Mouse (Mus musculus): Measurements from ENCODE around the gene Rcc1. TPM values are rescaled to one million over a fixed set of nuclear protein-coding genes. Genes with fewer than 3 reads are reported as not detected.
A peak's percentile ranks its signal among the peaks of the same experiment; 100 is the strongest.

Gene Rcc1
- total RNA-seq (2021) = 10 to 100 TPM; 13.9 to 17.0 TPM

DNA sequence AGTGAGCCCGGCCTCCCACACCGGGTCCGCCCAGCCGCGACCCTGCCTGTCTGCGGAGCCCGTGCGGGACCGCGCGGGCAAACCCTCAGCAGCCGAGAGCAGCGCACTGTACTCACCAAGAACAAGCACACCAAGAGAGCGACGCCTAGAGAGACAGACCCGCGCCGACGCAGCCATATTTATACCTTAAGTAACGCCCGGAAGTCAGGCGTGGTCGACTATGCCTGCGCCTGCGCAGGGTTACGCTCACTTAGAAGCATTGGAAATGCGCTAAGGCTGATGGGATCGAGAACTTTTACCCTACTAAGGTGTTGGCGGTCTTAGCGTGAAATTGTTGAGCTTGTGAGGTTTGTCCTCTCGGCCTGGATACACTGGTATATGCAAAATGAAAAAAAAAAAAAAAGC lies at the start of gene Rcc1:
Gene Rcc1, minus strand, starts transcription at position 125 of the 405 bp plus-strand sequence.
- DNase-seq = peak; percentile 95
- intact Hi-C loops (cut with DNase I) = loop anchor here (5.0 kb wide), 1 partner anchor 159 kb away; the partner anchor contains the start of gene Sesn2

DNA sequence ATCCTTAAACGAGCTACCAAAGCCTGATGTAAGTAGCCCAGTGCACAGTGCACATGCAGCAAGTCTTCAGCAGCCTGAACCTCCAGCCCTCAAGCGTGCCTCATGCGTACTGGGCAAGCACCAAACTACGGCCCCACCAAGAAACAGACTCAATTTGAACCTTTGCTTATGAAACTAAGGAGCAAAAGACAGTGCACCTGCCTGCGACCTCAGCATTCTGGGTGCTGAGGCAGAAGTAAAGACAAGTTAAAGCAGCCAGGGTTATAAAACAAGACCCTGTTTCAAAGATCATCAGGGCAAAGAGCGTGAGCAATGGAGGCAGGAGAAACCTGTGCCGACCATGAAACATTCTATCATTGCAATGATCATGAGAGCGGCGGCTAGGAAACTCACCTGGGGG lies 47.6 kb upstream of the Rcc1 start:
- intact Hi-C loops (cut with DNase I) = no loop called here
- no peak for DNase-seq

DNA sequence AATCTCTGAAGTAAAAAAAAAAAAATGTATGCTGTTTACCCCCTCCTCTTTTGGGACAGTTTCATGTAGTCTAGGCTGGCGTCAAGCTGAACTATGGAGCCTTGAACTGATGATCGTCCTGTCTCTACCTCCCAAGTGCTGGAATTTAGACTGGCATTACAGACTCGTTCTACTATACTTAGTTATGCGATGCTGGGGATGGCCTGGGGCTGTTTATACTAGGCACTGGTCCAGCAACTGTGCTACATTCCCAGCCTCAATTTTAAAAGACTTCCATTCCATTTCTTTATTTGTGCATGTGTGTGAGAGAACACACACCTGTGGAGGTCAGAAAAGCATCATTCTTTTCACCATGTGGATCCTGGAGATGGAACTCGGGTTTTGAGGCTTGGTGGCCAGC lies 45.5 kb upstream of the Rcc1 start:
- intact Hi-C loops (cut with DNase I) = no loop called here
- DNase-seq = no peak

DNA sequence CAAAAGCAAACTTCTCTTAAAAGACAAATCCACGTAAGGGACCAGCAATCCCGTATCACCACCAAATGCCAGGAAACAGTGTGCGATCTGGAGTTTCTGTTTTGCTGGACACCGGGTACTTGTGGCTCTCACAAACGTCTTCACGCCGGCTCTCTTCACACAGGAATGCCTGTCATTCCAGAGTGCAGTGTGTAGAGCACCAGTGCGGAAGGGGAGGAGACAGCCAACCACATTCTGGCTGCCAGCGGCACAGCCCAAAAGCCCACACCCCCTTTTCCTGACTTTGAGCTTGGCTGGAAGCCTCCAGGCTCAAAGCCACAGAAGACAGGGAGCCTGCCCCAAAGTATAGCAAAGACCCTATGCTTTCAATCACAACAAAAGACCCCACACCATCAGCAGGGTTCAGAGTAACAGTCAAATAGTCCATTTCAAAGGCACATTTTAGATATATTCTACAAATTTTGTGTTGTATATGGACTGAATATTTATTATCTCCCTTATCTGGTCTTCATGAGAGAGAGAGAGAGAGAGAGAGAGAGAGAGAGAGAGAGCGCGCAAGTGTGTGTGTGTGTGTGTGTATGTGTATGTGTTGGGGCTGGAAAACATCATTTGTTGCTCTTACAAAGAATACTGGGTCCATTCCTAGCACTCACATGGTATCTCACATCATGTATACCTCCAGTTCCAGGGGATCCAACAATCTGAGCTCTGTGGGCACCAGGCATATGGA lies 44.8 kb upstream of the Rcc1 start:
- DNase-seq = peak; percentile 88 to 89
- intact Hi-C loops (cut with DNase I) = no loop called here

DNA sequence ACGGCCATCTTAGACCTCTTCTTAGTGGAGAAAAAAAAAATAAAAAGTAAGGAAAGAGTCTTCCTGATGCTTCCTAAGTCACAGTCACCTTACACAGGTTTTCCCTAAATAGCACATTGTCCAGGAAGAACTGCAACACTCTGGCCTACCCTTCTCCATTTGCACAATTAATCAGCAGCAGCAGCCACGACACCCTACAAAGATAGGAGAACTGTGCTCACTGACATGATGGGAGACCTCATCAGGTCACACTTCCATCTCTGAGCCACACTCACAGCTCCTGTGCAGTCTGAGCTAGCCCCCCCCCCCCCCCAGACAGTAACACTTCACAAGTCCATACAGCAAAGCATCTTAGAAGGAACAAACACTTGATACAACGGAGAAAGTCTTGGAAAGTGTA lies 43.7 kb upstream of the Rcc1 start:
- intact Hi-C loops (cut with DNase I) = no loop called here
- DNase-seq = no peak

DNA sequence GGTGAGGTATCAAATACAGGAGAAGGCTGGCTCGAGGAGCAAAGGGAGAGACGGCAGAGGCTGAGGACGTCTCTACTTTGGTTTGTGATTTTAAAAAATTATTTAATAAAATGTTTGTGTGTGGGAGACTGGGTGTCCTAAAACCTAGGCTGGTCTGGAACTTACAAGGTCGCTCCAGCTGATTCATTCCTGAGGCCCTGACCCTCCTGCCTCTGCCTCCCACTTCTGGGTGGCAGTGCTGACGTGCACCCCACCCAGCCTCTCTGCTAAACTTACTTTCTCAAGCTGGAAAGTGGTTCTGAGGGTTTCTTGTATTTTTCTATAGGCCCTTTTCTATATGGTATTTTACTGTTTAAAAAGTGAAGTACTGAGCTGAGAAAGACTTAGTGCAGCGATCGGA lies 42.8 kb upstream of the Rcc1 start:
- intact Hi-C loops (cut with DNase I) = no loop called here
- DNase-seq = no peak

DNA sequence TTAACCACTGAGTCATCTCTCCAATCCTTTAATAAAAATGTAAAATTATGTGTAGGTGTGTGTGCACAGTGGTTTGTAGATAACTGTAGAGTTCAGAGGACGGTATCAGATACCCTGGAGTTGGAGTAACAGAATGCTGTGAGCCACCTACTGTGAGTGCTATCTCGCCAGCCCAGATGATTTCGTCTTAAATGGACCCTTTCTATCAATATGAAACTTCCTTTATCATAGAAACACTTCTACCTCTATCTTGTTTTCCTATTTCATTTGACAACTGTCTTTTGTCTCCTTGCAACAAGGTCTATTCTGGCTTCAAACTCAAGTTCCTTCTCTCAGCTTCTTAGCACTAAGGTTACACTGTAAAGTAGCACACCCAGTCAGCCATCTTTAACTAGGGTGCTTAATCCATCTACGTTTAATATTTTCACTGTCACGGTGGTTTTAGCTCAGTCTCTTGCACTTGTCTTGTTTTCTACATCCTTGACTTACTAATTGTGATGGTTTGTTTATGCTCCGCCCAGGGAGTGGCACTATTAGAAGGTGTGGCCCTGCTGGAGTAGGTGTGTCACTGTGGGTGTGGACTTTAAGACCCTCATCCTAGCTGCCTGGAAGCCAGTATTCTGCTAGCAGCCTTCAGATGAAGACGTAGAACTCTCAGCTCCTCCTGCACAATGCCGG lies 37.8 kb upstream of the Rcc1 start:
- intact Hi-C loops (cut with DNase I) = no loop called here
- no peak for DNase-seq

DNA sequence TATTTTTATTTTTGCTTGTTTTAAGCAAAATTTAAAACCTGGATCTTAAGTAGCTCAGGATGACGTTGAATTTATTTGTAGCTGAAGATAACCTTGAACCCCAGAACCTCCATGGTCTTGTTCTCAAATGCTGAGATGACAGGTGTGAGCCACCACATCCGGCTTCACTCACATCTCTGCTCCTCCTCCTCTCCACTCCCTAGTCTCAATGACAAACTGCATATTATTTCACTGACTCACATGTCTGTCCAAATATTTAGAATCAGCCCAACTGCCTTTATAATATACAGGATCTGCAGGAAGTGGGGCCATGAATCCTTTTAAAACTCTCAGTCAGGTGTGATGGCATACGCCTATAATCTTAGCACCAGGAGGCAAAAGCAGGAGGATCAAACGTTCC lies 35.9 kb upstream of the Rcc1 start:
- DNase-seq = no peak
- intact Hi-C loops (cut with DNase I) = no loop called here

DNA sequence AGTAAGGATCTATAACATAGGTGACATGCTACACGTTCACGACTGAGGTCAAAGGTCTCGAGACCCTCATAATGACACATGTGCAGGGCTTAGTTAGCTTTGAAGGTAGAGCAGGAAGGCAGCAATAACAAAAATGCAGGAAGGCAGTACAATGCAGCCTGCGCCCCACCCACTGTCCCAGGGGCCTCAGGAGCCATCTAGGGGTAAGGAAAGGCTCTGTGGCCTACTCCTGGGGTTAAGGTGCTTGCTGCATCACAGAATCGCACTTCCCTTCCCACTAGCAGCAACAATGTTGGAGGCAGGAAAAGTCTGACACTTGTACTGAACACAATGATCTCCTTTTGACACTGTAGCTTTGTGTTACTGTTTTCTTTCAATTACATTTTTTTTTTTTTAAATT lies 34.2 kb upstream of the Rcc1 start:
- intact Hi-C loops (cut with DNase I) = loop anchor here (2.0 kb wide), 1 partner anchor 15 kb away; no protein-coding TSS in a partner anchor
- DNase-seq = peak in 1 of 2 experiments; percentile 24

DNA sequence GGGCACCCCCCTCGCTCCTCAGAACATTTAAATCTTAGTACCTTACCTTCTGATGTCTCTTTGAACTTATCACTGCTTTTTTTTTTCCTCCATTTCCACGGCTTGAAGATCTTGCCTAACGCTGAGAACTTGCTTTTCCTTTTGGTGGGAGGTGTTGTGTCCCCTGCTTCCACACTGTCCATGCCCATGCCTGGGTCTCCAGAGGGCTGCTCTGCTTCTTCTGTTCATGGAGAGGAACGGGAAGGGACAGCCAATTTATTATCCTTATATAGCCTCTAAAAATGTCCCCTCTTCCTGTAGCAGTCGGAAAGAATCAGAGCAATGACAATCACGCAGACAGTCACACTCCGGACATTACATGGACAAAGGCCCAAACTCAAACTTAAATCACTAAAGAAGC lies 33.4 kb upstream of the Rcc1 start:
- intact Hi-C loops (cut with DNase I) = loop anchor here (2.0 kb wide), 1 partner anchor 16 kb away; no protein-coding TSS in a partner anchor
- DNase-seq = peak; percentile 36 to 37

DNA sequence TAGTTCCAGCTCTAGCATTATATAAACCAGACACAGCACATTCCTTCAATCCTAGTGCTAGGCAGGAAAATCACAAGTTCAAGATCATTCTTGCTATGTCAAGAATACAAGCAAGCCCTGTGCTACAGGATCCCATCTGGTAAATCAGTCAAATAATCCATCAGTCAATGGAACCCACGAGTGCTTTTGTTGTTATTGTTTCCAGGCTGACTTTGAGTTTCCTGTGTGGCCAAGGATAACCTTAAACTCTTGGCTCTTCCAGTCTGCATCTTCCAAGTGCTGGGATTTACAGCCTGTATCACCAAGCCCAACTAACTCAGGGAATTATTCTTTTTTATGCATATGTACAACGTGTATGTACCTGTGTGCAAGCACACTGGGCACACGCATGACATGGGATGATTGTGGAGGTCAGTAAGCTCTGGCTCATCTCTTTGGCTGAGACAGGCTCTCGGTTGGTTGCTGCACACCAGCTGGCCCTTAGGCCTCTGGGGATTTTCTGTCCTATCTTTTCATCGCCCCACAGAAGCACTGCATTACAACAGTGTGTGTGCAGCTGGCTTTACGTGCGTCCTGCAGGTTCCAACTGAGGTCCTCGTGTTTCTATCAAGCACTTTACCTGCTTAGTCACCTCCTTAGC lies 32.5 kb upstream of the Rcc1 start:
- peak in 1 of 2 experiments; percentile 29 for DNase-seq
- intact Hi-C loops (cut with DNase I) = loop anchor here (2.0 kb wide), 1 partner anchor 17 kb away; no protein-coding TSS in a partner anchor

DNA sequence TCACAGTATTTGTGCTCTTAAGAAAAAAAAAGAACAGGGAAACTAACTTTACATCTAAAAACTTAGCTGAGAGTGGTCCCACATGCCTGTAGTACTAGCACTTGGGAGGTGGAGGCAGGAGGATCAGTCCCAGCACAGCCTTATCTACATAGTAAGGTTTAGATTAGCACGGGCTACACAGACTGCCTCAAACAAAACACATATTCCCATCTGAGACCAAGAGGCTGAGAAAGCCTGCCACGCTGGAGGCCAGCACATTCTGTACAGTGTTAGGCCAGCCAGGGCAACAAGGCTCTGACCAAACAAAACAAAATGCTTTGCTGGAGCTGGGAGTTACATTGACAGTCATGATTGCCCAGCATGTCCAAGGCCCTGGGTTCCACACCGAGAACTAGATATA lies 30.1 kb upstream of the Rcc1 start:
- DNase-seq = no peak
- intact Hi-C loops (cut with DNase I) = no loop called here

DNA sequence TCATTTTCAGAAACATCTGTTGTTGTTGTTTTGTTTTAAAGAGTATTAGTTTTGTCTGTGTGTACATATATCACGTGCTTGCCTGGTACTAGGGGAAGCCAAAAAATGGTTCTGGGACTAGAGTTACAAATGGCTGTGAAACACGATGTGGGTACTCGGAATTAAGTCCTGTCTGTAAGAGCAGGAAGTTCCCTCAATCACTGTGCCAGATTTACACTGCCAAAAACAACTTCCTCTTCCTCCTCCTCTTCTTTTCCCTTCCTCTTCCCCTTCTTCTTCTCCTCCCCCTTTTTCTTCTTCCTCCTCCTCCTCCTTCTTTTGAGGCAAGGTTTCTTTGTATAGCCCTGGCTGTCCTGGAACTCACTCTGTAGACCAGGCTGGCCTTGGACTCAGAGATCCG lies 28.9 kb upstream of the Rcc1 start:
- intact Hi-C loops (cut with DNase I) = no loop called here
- DNase-seq = no peak

DNA sequence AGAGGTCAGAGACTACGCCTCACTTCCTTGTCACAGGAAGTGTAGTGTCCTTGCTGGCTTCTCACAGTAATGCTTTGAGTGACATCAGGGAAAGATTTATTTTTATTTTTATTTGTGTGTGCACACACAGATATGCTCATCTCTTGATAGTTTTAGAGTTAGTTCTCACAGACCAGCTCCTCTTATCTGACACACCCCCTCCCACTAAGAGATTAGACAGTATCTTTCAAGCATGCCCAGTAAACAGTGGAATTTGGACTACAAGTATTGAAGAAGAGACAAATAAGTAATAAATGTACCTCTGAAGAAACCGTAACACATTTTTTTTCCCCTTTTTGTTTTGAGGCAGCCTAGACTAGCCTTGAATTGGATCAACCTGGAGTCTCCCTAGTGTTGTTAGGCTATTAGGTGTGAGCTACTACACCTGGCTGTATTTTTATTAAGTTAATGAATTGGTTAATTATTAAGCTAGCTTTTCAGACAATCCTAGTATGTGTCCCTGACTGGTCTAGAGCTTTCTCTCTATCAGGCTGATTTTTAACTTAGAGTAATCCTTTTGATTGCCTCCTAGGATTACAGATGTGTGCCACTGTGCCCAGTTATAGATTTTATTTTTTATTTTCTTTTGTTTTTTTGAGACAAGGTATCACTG lies 27.7 kb upstream of the Rcc1 start:
- DNase-seq = no peak
- intact Hi-C loops (cut with DNase I) = no loop called here

DNA sequence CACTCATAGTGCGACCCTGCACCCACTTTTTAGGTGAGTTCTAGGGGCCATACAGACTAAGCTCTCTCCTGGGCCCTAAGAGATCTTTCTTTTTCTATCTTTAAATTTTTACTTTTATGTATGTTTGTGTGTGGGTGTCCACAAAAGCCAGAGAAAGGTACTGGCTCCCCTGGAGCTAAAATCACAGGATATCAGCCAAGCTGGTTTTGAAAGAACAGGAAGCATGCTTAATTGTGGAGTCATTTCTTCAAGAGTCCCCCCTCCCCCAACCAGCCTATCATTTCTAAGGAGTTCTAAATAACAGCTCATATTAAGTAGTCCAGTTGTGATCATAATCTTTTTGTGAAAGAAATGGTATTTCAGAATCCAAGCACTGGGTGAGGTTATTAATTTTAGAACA lies 20.4 kb upstream of the Rcc1 start:
- intact Hi-C loops (cut with DNase I) = no loop called here
- no peak for DNase-seq

DNA sequence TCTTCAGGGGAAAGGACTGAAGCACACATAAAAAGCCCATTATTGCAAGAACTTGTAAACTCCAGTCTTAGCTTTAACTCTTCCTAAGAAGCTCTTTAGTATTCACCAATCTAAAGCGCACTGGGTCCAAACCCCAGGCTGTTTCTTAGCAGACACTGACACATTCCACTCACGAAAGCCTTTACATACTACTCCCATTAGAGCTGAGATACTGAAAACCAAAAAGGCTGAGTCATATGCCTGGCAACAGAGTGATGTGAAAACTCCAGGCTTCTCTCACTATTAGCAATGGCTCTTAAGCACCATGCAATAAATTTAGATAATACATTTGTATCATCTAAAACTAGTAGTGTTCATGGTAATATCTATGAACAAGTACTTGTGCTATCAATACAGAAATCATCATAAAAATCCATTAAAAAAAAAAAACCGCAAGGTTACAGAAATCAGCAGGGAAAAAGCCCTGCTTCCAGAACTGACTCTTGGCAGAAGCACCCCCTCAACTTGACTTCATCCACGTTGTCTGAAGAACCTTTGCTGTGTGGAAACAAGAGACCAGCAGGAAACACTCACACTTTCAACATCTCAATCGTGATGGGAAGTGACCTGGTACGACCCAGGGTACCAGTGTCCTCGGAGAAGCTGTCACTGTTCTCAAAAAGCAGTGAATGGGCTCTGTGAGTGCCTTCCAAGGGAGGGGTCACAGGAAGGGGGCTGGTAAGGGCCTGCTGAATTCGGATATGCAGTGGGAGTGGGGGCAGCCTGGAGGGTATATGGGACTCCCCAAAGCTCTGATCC lies 16.7 kb upstream of the Rcc1 start:
- intact Hi-C loops (cut with DNase I) = no loop called here

DNA sequence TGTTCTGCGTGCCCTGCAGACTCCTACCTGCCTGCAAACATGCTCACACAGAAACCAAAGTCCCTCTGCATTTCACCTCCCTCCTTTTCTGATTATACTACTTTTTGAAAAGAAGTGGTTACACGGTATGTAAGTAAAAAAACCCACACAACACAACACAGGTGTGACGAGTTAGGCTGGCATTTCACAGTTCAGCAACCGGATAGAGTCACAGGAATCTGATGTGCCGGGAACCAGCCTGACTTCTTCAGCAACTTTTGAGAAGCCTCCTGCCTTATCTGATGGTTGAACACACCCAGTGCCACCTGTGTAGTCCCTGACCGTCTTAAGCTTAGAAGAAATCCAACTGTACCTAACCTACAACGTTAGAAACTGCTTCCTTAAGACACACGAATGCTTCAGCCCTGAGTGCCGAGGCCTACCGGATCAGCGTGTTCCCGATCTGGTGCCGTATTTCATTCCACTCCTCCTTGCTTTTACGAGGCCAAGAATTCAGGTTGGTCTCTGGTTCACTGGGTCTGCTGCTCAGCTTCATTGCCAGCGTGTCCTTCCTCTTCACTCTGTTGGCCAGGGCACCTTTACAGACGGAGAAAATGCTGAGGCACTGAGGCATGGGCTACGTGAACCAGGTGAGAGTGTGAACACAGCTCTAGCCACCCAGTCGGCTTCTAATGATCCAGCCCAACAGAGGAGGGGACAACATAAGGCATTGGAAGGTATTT lies 14.2 kb upstream of the Rcc1 start:
- no peak for DNase-seq
- intact Hi-C loops (cut with DNase I) = no loop called here

More for the DNA sequence above, 16.7 kb upstream of the Rcc1 start:
- DNase-seq = peak in 1 of 2 experiments; percentile 27

DNA sequence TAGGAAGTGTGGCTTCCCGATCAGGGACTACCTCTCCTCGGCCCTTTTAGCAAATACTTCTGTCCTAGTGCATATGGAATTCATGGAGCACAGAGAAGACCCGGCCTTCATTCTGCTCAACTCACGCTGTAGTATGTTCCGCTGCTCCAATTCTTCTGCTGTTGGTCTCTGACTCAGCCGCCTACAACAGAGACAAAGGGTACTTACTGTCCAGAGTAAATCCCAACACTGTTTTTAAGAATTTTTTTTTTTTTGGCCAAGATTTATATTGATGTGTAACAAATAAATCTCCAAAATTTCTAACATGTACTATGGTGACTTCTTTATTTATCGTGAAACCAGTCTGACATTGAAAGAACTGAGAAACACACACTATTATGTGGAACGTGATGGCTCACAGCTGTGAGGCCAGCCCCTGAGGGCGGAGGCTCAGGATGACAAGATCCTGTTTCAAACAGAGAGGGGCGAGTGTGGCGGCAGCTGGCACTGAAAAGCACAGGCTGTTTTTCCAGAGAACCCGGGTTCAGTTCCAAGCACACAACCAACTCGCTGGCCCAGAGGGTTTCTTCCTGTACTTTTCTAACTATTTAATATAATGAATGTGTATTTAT lies 12.2 kb upstream of the Rcc1 start:
- DNase-seq = peak in 1 of 2 experiments; percentile 19
- intact Hi-C loops (cut with DNase I) = no loop called here

DNA sequence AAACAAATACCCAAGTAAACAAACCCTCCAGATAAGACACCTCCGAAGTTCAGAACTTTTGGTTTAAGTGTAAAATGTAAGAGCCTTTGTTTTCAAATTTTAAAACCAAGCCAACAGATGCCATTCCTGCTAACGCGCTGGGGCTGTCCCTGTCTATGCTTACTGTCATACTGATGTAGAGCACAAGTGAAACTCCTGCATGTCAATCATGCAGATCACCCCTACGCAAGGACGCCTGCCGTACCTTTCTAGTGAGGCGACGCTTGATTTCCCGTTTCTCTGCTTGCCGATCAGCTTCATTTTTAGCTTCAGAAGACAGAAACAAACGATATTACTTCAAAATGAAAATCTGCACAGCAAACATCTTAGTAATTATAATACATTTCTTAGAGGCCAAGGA lies 10.1 kb upstream of the Rcc1 start:
- DNase-seq = no peak
- intact Hi-C loops (cut with DNase I) = no loop called here

Data from heart, postnatal 10 days (tissue).